Mouse (Mus musculus) naive thymus-derived CD4-positive, alpha-beta T cell, adult 2 months (primary cell): ENCODE results near the gene Akr1c18.
"Not testable (repeated sequence)": the region's sequence is repeated elsewhere in the genome, so short reads cannot be mapped to it uniquely, and the experiment has no call there.

ENCODE experiments used
- DNase-seq: peaks from one replicate; pipeline ENCODE4 v3.0.0-alpha.2; 2011; ENCODE audit warnings: low read depth

Akr1c18 gene

DNA sequence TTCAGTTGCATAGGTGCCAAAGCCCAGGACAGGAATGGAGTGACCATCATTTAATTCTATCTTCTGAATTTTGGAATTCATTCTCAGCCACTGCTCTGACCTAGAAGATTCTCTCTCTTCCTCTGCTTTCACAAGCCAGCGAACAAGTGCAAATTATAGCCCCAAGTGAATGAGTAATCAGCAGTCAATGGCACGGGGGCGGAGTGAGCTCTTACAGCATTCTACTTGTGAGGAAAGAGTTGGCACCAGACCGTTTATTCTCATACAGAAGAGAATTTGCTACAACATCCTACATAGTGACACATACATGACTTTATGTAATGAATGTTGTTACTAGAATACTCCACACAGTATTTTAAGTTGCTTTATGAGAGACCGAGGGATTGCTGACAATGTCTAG lies at the start of gene Akr1c18:
TSS of gene Akr1c18 (minus strand) at position 137 of the 400 bp plus-strand sequence.
- no peak for DNase-seq

- no peak for DNase-seq
Measured at GRCm38 (mm10) chr13:4192511-4192910, 42.1 kb upstream of the Akr1c18 start.

DNA sequence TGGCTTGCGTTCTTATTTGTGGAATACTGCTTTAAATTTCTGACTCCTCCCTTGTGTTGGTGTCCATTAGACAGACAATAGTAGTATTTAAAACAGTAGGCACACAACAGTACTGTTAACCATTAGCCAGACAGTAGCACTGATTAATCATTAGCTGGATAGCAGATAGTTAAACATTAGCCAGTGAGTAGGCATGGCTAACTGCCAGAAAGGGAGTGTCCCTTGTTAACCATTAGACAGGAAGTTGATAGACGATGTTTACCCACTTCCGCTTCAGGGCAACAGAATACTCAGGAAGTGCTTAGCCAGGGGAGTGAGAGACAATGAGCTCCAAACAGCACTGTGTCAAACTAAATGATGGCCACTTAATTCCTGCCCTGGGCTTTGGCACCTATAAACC lies 40.5 kb upstream of the Akr1c18 start, which contains the start of gene Akr1c13:
TSS of gene Akr1c13 (plus strand) at position 247 of the 400 bp plus-strand sequence.
- peak; percentile 64 for DNase-seq

GRCm38 (mm10) chr13:4188174-4188573 lies 37.7 kb upstream of the Akr1c18 start:
- no peak for DNase-seq

- DNase-seq: not testable (repeated sequence)
Measured at GRCm38 (mm10) chr13:4186641-4187411, 36.4 kb upstream of the Akr1c18 start.

DNA sequence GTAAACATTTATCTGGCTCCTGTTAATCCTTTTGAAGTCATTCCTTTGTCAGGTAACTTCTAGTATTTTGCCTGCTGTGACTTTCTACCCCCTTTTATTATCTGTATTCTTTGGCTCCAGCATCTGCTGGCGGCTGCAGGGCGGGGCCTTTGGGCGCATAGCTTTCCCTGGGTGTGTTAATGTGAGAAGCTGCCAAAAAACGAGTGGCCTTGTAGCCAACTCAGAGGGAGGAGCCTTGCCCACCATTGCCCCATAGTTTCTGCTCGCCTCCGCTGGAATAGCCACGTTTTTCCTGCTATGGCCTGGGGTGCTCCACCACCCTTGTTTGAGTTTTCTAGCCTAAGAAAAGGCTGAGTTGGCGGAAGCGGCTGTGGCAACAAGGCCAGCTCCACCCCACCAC lies 32.7 kb upstream of the Akr1c18 start:
- no peak for DNase-seq

DNA sequence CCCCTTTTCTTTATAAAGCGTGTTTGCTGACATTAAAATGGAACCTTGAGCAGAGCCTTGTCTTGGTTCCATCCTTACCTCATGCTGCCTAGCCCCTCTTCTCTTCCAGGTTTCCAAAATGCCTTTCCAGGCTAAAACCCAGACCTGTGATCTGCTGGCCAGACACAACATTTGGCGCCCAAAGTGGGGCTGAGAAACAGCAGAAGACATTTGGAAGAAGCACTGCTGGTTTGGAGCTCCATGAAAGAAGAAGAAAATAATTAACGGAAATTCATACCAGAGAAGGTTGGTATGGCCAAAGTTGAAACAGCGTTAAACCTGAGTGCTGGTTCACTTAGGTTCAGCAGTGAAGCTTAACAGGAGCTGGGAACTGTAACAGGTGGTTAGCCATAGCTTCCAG lies 30.9 kb upstream of the Akr1c18 start:
- not testable (repeated sequence) for DNase-seq

- DNase-seq: no peak
Measured at GRCm38 (mm10) chr13:4172978-4173377, 22.5 kb upstream of the Akr1c18 start.

- no peak for DNase-seq
Measured at GRCm38 (mm10) chr13:4168006-4168405, 17.6 kb upstream of the Akr1c18 start.

GRCm38 (mm10) chr13:4155286-4155685 lies 4.8 kb upstream of the Akr1c18 start:
- DNase-seq: no peak

DNA sequence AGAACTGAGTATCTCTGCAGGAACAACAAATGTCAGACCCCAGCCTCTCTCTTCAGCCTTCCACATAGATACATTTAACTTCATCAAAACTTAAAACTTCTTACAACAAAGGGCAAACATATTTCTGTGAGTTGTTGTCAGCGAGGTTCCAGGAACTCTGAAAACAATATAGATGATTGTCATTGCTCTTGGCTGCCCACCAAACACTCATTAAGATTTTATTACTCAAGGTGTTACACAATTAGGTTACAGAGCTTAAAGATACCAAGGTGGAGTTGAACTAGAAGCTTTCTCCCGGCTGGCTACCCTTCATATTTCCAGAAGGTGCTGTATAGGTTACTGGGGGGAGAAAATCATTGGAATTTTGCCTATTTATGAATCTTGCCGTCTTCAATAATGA lies 3.1 kb upstream of the Akr1c18 start:
- no peak for DNase-seq

DNA sequence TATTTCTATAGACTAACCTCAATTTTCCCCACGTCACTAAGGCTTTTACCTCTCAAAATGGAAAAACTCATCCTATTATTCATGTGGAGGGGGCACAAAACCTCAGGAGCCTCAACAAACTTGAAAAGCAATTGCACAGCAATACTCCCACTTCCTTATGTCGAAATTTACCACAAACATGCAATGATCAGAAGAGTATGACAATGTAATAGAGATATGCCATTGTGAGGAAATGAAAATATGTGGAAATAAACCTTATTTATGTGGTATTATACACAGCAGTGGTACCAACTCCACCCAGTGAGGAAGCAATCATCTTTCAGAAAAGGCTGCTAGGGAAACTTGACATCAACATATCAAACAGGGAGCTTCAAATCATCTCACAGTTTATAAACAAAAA lies 2.5 kb upstream of the Akr1c18 start:
- no peak for DNase-seq

DNA sequence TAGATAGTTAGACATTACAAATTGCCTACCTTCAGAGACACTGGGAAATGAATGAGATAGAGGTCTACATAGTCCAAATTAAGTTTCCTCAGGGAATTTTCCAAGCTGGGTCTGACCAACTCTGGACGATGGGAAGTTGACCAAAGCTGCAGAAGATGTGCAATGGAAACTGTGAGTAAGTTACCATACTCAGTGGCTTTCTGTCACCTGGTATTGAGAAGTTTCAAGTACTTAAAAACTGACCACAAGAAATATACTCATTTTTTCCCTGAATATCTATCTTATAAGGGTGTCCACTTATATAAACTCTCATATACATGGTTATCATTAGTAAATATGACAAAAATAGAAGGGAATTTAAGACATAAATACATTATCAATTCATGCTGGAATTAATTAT lies 6.2 kb downstream of the Akr1c18 start:
- DNase-seq: no peak

- peak; percentile 20 for DNase-seq
Measured at GRCm38 (mm10) chr13:4133070-4133469, 17.4 kb downstream of the Akr1c18 start.

- DNase-seq: no peak
Measured at GRCm38 (mm10) chr13:4131721-4132120, 18.7 kb downstream of the Akr1c18 start.

GRCm38 (mm10) chr13:4131317-4131716 lies 19.1 kb downstream of the Akr1c18 start:
- DNase-seq: no peak

DNA sequence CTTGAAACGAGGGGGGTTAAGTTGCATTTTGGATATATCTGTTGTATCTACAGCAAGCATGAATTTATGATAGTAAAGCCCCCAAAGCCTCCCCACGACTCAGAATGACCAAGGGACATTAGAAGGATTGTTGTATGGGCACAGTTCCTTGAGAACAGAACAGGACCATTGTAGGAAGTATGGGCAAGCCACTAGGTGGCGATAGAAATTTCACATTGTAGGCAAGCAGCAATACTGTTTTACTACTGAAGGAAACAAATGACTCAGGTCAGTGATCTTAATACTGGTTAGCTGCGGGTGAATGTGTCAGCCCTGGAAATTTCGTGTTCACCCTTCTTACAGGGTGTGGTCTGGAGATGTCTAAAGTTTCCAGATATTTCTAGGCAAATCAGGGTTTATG lies 21.4 kb downstream of the Akr1c18 start:
- peak; percentile 21 for DNase-seq

- DNase-seq: not testable (repeated sequence)
Measured at GRCm38 (mm10) chr13:4125846-4126245, 24.6 kb downstream of the Akr1c18 start.

GRCm38 (mm10) chr13:4124471-4124870 lies 26.0 kb downstream of the Akr1c18 start:
- not testable (repeated sequence) for DNase-seq

GRCm38 (mm10) chr13:4123146-4123545 lies 27.3 kb downstream of the Akr1c18 start:
- no peak for DNase-seq

GRCm38 (mm10) chr13:4119181-4119904 lies 31.1 kb downstream of the Akr1c18 start:
- DNase-seq: no peak

DNA sequence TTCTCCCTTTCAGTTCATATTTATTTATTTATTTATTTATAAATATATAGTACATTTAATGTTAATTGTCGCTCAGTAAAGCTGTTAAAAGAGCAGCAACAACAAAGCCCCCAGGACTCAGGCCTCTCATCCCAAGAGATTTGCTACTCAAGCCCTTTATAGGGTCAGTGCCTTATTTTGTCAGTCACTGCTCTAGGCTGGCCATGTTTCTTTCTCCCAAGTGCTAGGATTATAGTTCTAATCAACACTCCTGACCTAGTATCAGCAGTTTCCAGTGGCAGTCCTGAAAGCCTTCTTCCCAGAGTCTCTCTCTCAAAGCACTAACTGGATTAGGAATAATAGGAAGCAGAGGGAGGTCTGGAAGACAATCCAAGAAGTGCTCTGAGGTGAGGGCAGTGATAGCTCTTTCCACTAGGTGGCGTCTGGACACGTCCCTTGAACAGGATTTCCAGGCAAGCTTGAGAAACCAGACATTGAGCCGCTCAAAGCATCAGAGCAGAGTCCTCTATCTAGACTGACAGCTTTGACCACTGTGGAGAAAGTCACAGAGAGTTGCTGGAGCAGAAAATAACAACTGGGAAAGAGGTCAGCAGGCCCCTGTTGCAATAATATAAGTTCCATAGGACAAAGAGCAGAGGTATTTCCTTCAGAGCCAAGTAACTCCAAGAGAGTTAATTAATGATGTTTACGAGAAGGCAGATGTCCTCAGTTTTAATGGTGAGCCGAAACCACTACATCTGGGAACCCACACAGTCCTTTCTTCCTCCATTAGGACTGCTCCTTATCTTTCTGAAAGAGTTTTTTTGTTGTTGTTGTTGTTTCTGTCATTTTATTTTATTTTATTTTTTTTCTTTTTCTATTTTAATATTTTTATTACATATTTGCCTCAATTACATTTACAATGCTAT lies 39.9 kb downstream of the Akr1c18 start:
- DNase-seq: peak; percentile 28
